Mouse (Mus musculus) kidney, postnatal 14 days (tissue): ENCODE results near the gene Gas2l1.

Experiments
- DNase-seq: peaks from one replicate; pipeline ENCODE4 v3.0.0; 2022; ENCODE audit warnings: mixed read lengths

Gas2l1 gene

DNA sequence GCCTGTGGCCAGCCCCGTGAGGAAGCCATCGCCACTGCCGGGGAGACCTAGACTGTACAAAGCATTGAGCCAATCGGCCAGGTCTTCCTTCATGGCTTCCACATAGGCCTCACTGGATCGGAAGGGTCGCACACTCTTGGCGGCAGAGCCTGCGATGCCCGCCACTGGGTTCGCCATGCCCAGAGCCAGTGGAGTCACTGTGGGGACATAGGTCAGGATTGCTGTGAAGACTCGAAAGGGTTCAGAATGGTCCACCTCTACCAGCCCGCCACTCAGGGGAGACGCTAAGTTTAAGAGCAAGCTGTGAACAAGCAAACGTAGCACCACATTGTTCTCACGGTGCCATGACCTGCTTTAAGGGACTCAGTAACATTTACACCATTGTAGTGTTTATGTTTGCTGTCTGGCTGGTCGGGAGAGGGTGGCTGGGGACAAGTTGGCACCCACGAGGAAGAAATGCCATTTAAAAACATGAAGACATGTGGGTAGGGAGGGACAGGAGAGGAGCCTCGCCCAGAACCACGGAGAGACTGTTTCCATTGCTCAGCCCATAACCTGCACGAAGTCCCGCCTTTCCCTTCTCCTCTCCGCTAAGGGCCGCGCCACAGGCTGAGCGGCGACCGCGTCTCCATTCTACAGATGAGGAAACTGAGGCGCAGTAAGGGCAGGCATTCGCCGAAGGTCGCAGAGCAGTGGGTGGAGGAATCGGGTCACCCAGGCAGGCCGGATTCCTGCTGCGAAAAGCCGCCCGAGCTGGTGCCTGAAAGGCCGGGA is 658 bp downstream of the Gas2l1 start:
- DNase-seq: no peak

DNA sequence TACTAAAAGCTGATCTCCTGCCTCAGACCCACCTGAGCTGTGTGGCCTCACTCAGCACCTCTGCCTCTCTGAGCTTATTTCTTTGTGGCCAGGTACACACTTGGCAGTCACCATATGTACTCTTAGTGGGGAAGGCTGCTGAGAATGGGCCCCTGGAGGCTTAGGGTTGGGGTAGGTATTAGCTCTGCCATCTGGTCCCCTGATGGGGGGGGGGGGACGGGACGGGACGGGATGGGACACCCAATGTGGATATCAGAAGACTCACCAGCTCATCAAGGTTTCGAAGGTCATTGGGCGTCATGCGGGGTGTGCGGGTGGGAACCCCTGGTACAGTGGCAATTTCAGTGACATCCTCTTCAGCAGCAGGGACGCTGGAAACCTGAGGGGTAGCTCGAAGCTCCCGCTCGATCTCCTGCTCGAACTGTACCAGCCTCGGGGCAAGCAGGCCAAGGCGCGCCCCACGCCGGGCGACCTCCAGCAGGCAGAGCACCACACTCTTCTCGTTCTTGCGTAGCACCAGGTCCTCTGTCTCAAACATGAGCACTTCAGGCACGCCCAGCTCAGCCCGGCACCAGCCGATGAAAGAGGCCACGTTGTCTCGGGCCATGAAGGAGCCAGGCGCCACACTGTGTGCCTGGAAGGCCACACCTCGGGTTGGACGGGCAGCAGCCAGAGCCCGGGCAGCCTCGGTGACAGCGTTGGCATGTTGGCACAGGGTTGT is 1.4 kb downstream of the Gas2l1 start:
- DNase-seq: no peak

DNA sequence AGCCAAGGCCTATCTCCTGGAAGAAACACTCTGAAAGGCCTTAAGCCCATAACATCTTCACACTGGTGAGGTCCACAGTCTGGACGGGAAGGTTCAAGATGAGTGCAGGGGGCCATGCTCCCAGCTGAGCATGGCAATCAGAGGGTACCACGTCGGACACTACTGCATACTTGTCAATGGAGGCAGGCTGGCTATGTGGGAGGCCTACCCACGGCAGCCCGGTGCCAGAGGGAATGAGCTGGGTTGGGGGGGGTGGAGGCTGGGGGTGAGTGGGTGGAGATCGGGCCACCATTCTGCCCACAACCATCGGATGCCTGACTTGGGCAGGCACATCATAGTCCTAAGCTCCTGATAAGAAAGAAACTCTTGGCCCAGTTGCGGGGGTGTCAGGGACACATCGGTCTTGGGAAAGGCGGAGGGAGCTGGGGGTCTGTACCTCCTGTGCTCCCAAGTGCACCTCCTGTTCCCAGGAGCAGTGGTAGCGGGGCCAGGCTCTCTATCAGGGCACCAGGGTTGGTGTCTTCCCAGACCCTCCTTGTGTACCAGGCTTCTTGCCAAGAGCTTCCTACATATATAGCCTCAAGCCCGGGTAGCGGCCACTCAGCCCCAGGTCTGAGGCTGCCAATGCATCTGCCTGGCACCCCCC is 2.1 kb downstream of the Gas2l1 start:
- DNase-seq: no peak

DNA sequence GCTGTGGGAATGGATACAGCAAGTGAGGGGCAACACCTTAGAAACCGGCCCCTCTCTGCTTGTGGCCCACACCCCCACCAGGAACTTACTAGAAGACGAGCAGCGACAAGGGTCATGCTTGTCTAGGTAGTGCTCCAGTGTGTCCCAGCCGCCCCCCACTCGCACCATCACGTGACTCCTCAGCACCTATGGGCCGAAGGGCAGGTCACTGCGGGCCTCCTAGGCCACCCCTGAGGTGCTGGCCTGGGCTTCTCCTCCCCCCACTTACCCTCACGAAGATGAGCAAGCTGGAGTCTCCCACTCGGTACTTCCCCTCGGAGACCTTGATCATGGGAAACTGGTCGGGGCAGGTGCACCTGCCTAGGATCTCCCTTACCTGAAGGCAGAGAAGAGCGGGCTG is 2.8 kb downstream of the Gas2l1 start:
- no peak for DNase-seq

DNA sequence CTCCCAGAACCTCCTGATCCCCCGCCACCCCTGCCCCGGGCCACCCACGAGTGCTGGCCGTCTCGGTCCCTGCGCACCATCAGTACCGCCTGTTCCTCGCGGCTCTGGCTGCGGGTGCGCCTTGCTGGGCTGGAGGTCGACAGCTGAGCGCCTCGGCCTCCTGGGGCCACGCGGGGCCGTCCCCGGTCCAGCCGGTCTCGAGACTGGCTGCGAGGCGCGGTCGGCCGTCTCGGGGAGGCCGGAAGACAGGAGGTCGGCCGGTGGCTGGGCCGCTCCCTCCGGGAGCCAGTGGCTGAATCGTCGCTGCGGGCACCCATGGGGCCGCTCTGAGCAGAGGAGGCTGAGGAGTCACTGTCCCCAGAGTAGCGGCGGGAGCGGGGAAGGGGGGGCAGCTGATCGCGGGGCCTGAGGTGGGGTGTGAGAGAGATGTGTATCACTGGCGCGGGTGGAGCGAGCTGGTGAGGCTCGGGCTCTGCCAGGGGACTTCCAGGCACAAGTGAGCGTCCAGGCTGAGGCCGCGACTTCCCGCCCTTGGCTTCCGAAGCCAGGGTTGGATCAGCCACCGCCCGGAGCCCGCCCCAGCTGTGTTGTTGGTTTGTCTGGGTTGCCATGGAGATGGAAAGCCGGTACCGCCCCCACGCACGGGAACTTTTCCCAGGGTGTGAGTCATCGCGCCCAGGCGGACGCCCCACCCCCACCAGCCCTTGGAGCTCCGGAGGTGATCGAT is 3.6 kb downstream of the Gas2l1 start:
- DNase-seq: peak; percentile 93

DNA sequence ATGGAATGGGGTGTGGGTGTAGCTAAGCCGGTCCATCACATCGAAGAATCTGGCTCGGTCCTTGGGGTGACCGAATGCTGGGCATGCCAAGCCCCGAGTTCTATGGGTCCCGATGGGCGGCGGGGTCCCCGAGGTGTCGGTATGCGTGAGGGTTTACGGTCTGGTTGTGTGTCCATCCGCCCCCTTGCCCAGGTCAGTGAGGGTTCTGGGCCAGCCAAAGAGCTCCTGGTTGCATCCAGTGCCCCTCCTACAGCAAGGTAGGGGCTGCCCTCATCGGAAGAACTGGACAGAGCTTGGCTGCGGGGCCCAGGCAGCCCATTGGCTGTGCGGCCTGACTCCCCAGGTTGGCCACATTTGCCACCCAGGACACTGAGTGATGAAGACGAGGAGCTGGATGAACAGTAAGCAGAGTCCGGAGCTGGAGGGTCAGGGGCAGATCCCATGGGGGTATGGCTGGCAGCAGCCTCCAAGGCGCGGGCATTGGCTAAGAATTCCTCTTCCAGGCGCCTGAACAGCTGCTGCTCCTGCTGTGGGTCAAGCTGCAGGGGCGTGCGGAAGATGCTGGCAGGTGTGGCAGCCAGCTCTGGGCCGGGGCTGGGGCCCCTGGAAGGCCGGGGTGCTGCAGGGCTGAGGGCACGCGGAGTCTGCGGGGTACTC is 4.2 kb downstream of the Gas2l1 start:
- no peak for DNase-seq

DNA sequence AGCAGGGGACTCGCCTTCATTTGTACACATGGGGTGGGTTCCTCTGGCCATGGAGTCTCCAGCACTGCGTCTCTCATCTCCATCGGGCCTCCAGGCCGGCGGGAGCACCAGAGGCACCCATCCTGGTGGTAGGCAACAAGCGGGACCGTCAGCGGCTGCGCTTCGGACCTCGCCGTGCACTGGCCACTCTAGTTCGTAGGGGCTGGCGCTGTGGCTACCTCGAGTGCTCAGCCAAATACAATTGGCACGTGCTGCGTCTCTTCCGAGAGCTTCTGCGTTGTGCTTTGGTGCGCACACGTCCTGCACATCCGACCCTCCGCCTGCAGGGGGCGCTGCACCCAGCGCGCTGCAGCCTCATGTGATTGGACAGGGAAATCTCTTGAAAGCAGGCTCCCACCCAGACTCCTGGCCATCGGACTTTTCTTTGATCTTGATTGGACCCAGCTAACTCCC is 5.4 kb downstream of the Gas2l1 start:
- no peak for DNase-seq

DNA sequence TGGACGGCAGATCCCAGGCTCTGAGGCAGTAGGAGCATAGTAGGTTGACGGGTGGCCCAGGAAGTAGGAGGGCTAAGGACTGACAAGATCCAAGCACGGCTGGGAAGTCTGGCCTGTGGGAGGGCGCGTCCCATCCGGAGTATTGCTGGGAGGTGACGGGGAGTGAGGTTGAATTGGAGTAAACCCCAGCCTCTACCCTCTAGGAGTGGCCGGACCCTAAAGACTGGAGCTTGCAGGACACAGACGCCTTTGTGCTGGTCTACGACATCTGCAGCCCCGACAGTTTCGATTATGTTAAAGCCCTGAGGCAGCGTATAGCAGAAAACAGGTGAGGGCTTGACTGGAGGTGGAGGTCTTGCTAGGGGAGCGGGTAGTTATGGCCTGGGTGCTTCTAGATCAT is 5.9 kb downstream of the Gas2l1 start:
- no peak for DNase-seq

DNA sequence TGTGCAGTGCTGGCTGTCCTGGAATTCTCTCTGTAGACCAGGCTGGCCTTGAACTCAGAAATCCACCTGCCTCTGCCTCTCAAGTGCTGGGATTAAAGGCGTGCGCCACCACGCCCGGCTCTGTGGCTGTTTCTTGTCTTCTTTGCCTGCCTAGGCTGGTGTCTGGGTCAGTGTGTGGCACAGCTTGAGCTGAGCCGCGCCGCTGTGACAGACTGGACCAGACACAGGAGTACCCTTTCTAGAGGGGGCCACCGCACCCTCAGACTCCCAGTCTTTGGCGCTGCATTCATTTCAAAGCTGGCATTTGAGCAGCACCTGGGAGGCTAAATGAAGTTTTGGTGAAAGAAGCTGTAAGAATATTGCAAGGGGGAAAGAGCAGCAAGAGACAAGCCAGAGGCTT is 6.3 kb downstream of the Gas2l1 start:
- no peak for DNase-seq

DNA sequence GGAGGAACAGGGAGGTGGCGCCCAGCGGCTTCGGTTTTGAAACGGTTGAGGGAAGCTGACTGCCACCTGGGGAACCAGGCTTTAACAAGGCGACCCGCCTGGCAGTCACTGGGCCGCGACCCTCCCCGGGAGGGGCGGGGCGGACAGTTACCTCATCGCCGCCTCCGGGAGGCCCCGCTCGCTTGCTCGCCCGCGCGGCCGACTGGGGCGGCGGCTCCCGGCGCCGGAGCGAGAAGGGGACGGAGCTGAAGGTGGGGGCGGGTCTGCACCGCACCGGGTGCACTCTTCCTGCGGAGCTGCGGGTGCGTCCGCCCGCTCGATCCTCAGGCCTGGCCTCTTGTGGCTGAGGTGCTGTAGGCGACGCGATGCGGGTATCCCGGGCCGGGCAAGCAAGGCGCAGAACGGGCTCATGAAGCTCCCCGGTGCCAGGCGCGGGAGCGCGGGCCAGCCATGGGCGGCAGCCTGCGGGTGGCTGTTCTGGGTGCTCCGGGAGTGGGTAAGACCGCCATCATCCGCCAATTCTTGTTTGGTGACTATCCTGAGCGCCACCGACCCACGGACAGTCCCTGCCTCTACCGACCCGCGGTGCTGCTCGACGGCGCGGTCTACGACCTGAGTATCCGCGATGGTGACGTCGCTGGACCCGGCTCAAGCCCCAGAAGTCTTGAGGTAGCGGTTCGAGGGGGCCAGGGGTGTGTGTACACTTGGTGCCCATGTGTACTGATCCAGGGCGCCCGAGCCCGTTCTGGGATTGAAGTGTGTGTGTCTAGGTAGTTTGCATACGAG is 7.1 kb downstream of the Gas2l1 start, which contains the start of gene Rasl10a:
TSS of gene Rasl10a (plus strand) at position 273 of the 786 bp plus-strand sequence.
- peak; percentile 68 for DNase-seq

DNA sequence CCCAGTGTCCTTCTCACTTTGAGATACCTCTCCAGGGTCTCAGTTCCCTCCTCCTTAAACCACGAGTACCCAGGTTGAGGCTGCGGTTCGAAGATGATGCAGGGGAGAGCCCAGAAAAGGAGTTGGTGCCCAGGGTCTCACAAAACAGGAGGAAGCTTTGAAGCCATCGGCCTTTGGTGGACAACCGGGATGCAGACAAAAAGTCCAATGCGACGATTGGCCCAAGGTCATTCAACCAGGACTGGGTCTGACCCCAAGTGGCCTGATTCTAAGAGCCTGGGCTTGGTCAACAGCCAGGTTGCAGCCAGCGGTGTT is 7.6 kb downstream of the Gas2l1 start:
- no peak for DNase-seq

DNA sequence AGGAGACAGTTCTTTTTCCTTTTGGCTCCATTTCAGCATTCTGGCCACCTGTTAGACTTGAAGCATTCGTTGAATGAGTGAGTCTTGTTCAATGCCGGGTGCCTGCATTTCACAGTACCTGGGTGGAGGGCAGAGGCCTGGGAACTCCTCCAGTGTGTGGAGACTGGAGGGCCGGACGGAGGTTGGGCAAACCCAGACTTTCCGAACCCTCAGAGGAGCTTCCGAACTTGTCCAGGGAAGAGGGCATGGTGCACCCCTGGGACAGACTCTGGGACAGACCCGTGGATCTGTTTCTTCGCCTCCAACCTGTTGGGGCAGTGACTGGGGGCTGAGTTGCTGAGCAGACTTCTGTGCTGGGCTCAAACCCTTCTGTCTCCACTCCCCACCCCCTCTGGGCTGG is 8.1 kb downstream of the Gas2l1 start:
- DNase-seq: no peak

DNA sequence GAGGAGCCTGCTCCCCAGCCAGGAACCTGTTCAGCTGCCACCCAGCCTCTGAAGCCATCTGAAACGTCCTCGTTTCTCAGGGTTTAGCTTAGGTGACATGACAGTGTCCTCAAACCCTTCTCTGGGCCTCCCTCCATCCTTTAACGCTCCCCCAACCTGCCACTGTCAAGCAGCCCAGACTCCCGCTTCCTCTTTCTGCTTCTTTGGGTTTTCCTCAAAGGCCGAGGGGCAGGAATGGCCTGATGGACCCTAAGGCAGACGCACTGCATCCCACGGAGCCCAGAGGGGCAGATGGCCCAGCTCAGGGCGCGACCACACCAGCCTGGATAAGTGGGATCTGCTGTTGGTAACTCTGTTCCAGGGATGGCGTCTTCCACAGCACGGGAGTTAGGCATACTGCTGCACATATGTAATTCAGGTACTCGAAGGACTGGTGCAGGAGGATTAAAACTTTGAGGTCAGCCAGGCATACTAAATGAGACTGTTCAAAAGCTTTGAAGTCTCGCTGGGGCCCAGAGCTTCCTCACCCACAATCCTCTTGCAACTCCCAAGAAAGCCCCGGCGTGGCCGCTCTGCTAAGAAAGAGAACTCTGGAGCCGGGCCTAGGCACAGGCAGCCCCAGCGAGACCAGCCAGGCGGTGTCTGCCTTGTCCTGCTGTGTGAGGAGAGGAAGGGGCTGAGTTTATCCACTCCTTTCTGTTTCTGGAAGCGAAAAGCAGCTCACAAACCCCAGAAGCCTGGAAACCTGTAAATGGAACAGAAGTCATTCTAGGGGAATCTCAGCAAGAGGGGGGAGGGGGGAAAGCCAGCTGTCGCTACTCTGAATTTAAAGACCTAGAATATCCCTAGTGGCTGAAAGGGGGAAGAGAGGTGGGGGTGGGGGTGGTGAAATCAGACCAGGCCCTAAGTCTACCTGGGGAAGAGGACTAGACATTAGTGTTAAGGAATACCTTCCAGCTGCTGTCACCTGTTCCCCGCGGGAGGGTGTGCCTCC is 8.9 kb downstream of the Gas2l1 start:
- DNase-seq: no peak

DNA sequence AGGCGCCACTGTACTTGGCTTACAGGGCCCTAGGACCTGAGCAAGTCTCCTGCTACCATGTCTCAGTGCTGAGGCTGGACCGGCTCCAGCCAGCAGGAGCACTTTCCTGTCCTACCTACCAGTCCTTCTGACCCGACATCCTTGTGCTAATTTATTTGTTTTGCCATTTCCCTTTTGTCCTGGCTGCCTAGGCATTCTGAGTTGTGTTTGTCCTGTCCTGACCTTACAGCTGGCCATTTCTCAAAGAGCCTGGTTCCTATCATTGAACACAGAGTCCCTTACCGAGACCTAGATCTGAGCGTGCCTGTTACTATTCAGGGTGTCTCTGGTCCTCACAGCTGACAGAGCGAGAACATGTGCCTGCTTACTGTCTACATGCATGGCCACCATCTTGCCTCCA is 10.3 kb downstream of the Gas2l1 start:
- DNase-seq: peak; percentile 53

DNA sequence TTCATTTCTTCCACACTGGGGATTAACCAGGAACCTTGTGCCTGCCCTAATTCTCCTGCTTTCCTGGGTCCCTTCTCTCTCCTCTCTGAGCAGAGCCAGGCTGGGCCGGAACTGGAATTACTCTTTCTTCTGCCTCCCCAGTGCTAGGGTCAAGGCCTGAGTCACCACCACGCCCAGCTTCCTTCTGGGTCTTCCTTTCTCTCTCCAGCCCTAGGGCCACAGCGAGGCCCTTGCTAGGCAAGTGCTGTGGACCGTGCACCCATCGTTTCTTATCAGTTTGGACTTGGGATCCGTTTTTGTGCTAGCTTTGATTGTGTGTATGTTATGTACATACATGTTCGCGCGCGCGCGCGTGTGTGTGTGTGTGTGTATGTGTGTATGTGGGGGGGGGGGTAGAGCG is 11.0 kb downstream of the Gas2l1 start:
- no peak for DNase-seq

DNA sequence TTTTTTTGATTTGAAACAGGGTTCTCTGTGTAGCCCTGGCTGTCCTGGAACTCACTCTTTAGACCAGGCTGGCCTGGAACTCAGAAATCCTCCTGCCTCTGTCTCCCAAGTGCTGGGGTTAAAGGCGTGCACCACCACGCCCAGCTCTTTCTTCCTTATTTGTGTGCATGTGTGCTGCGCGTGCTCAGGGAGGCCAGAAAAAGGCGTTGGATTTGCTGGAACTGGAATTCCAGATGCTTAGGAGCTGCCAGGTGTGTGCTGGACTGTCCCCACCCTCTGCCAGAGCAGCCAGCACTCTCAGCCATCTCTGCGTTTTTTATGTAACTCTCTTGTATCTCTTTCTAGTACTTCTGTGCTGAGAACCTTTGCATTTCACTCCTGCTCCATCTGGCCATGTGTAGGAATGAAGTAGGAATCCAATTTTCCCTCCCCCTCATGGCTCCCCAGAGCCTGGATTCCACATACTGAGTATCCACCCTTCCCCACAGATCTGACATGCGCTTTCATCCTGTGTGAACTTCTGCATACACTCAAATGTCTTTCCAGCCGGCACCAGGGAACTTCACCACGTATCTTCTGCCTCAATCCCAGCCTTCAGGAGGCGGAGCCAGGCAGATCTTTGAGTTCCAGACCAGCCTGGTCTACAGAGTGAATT is 12.8 kb downstream of the Gas2l1 start:
- no peak for DNase-seq

DNA sequence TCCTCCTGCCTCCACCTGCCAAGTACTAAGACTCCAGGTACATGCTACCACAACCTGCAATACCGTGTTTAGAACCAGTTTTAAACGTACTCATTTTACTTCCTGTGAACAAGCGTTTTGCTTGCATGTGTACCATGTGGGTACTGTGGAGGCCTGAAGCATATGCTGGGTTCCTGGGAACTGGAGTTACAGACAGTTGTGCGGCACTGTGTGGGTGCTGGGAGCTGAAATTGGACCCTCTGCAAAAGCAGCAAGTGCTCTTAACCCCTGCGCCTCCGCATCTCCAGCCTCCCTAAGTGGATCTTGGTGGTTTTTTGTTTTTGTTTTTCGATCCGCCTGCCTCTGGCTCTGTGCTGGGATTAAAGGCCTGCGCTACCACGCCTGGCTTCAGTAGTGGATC is 13.5 kb downstream of the Gas2l1 start:
- no peak for DNase-seq

DNA sequence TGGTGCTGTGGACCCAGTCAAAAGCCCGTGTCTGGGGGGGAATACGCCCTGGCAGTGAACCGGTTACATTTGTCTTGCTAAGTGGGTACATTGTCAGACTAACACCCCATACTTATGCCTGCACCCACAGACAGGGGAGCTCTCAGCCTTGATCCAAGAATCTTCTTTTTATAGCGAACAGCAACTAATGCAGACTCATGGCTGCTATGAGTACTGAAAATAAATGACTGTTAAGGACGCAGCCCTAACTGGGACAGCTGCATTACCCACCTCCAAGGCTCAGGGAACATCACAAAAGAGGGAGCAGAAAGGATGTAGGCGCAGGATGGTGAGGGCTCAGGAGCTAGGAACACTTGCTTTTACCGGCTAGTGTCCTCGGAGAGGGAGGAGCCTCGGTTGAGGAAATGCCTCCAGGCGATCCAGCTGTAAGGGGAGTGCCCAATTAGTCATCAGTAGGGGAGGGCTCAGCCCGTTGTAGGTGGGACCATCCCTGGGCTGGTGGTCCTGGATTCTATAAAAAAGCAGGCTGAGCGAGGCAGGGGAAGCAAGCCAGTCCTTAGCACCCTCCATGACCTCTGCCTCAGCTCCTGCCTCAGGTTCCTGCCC is 18.7 kb downstream of the Gas2l1 start:
- DNase-seq: no peak

DNA sequence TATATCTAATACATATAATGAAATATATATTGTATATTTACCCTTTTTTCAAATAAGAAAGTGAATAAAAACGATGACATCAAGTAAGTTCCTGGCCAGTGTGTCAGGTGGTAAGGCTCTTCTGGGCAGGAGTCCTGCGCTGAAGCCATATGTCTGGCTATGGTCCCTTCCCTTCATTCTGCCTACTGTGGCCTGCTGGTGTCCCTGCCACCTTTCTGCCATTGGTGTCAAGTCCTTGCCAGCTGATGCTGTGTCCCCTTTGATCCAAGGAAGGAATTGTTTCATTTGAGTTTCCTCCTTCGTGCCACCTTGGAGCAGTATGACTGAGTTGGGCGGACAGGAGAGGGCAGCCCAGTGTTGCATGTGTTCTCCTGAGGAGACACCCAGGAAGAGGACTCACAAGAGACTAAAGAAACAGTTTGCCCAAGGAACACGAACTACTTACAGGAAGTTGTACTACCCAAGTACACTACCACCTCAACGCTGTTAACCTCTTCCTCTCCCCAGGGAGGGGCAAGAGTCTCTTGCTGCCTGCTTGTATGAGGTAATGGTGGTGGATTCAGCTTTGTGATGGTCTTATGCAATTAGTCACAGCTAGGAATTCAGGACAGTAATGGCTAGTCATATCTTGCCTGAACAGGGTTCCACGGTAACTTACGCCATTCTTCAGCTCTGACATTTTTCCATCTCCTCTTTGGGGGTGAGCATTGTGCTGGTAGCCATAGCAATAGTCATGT is 22.3 kb downstream of the Gas2l1 start:
- no peak for DNase-seq
